ENCODE assay signal across 8 mouse cellular contexts in genomic region chr7:19093537-19094385, GRCm38 (mm10). TPM values are rescaled to one million over a fixed set of nuclear protein-coding genes. Genes with fewer than 3 reads are reported as not detected.
DNase-seq lines count a peak whose midpoint lies in the region; ATAC-seq and TF ChIP-seq lines count a peak whose summit lies in the region.

No protein-coding gene starts in this region.

- peak overlapping the region; percentile 53 for H3K9ac ChIP-seq in hindbrain, postnatal 0 days (replicated peaks; ENCODE audit: low read length)

- H3K36me3 ChIP-seq in hindbrain, postnatal 0 days (ENCODE audit: insufficient read depth, low read length) = peaks cover 10% of the 10 kb centered on the region
- H3K36me3 ChIP-seq in megakaryocyte, embryonic 14.5 days (replicated peaks; ENCODE audit: low read length) = peaks cover 21% of the 10 kb centered on the region

- DNase-seq in ZHBTc4 (ENCODE audit: low read depth, low spot score) = peak; percentile 99
- DNase-seq in gastrocnemius, adult 8-10 months (ENCODE audit: low spot score in 2 of 2) = peak; percentile 86 to 91
- peak; percentile 93 for DNase-seq in hindbrain, postnatal 0 days (ENCODE audit: low spot score)
- peak; percentile 59 to 76 for DNase-seq in left cerebral cortex, adult 9 months (ENCODE audit: low spot score in 2 of 2)
- peak; percentile 85 for DNase-seq in right cerebral cortex, postnatal 14 days
- DNase-seq in urinary bladder, postnatal 25 days (ENCODE audit: low spot score) = peak; percentile 93

- H3K4me2 ChIP-seq in hindbrain, postnatal 0 days (ENCODE audit: low read depth, low read length) = peak overlapping the region; percentile 94

- peaks cover 5% of the 10 kb centered on the region; the same call in 1 of the 2 replicates for H3K27me3 ChIP-seq in hindbrain, postnatal 0 days (ENCODE audit: insufficient read depth, low read length)
- peaks cover 50% of the 10 kb centered on the region for H3K27me3 ChIP-seq in megakaryocyte, embryonic 14.5 days (replicated peaks)

- no peak for TF ChIP-seq POLR2A in cortical plate, adult 2 months (IDR thresholded peaks at IDR 0.05; ENCODE audit: extremely low read depth, insufficient read depth, low read length)

- no peak for TF ChIP-seq CTCF in cortical plate, adult 2 months (IDR thresholded peaks at IDR 0.05; ENCODE audit: extremely low read depth, insufficient read depth, low read length)
- TF ChIP-seq CTCF in hindbrain, postnatal 0 days (IDR thresholded peaks at IDR 0.05; ENCODE audit: low read depth) = no peak; the same call in 1 of the 2 replicates

- H3K4me1 ChIP-seq in cortical plate, adult 2 months (ENCODE audit: control insufficient read depth, insufficient read depth, low read length) = no peaks in the 10 kb centered on the region
- 0 out of 2 replicates have a peak, but pooled peaks cover 4% of the 10 kb centered on the region for H3K4me1 ChIP-seq in hindbrain, postnatal 0 days (ENCODE audit: insufficient read depth, low read length)
- peaks cover 58% of the 10 kb centered on the region for H3K4me1 ChIP-seq in megakaryocyte, embryonic 14.5 days

- WGBS in hindbrain, postnatal 0 days = 2% methylated on average over 43 of the region's 45 CpGs

- ATAC-seq in hindbrain, postnatal 0 days = peak; percentile 82

- H3K9me3 ChIP-seq in hindbrain, postnatal 0 days (ENCODE audit: low read length) = no peaks in the 10 kb centered on the region
- no peaks in the 10 kb centered on the region for H3K9me3 ChIP-seq in megakaryocyte, embryonic 14.5 days

- H3K27ac ChIP-seq in cortical plate, adult 2 months (ENCODE audit: insufficient read depth, low read length) = peak overlapping the region; percentile 63; the same call in 1 of the 2 replicates
- peak overlapping the region; percentile 86 for H3K27ac ChIP-seq in hindbrain, postnatal 0 days

- H3K4me3 ChIP-seq in cortical plate, adult 2 months (ENCODE audit: insufficient read depth, low read length) = peak overlapping the region; percentile 34
- peak overlapping the region; percentile 49 for H3K4me3 ChIP-seq in hindbrain, postnatal 0 days (ENCODE audit: low read length)
- peak overlapping the region; percentile 93 for H3K4me3 ChIP-seq in megakaryocyte, embryonic 14.5 days (replicated peaks)

RNA-seq across cellular contexts. Expression of gene Six5, which starts 0.6 kb away (rescaled TPM):
- 4.7 and 5.0 TPM in 2 replicates for polyA plus RNA-seq in cortical plate, adult 2 months (2012; rRNA removed)
- 1 to 10 TPM; 1.5 to 2.0 (median 1.7) TPM for total RNA-seq in gastrocnemius, adult 8-10 months (2022)
- total RNA-seq in hindbrain, postnatal 0 days (2014; rRNA removed) = 10.3 and 12.1 TPM in 2 replicates
- polyA plus RNA-seq in hindbrain, postnatal 0 days (2015; fragmentation: Nextera tagmentation; extraction: Ambion mirVana) = 1.4 and 1.5 TPM in 2 replicates
- polyA plus RNA-seq in megakaryocyte, embryonic 14.5 days (2012; ENCODE audit: insufficient read depth, low replicate concordance) = 11.5 and 23.2 TPM in 2 replicates

RNA-seq across cellular contexts. Expression of gene Dmpk, which starts 10.1 kb away (rescaled TPM):
- polyA plus RNA-seq in cortical plate, adult 2 months (2012; rRNA removed) = 40.9 and 47.6 TPM in 2 replicates
- 100 to 1,000 TPM; 235 to 255 (median 240) TPM for total RNA-seq in gastrocnemius, adult 8-10 months (2022)
- 19.5 and 27.8 TPM in 2 replicates for total RNA-seq in hindbrain, postnatal 0 days (2014; rRNA removed)
- polyA plus RNA-seq in hindbrain, postnatal 0 days (2015; fragmentation: Nextera tagmentation; extraction: Ambion mirVana) = 4.8 and 5.6 TPM in 2 replicates
- 7.7 and 25.2 TPM in 2 replicates for polyA plus RNA-seq in megakaryocyte, embryonic 14.5 days (2012; ENCODE audit: insufficient read depth, low replicate concordance)

RNA-seq across cellular contexts. Expression of gene Dmwd, which starts 17.7 kb away (rescaled TPM):
- polyA plus RNA-seq in cortical plate, adult 2 months (2012; rRNA removed) = 171 and 178 TPM in 2 replicates
- total RNA-seq in gastrocnemius, adult 8-10 months (2022) = 10 to 100 TPM; 34.9 to 41.8 (median 39.9) TPM
- total RNA-seq in hindbrain, postnatal 0 days (2014; rRNA removed) = 145 and 151 TPM in 2 replicates
- polyA plus RNA-seq in hindbrain, postnatal 0 days (2015; fragmentation: Nextera tagmentation; extraction: Ambion mirVana) = 28.9 and 30.9 TPM in 2 replicates
- 13.4 and 30.3 TPM in 2 replicates for polyA plus RNA-seq in megakaryocyte, embryonic 14.5 days (2012; ENCODE audit: insufficient read depth, low replicate concordance)

RNA-seq across cellular contexts. Expression of gene Gm4969, which starts 24.4 kb away (rescaled TPM):
- polyA plus RNA-seq in cortical plate, adult 2 months (2012; rRNA removed) = 0.70 and 1.1 TPM in 2 replicates
- total RNA-seq in gastrocnemius, adult 8-10 months (2022) = not detected
- 4.6 and 6.3 TPM in 2 replicates for total RNA-seq in hindbrain, postnatal 0 days (2014; rRNA removed)
- polyA plus RNA-seq in hindbrain, postnatal 0 days (2015; fragmentation: Nextera tagmentation; extraction: Ambion mirVana) = 7.7 and 7.9 TPM in 2 replicates
- not detected in 2 replicates for polyA plus RNA-seq in megakaryocyte, embryonic 14.5 days (2012; ENCODE audit: insufficient read depth, low replicate concordance)

RNA-seq across cellular contexts. Expression of gene Fbxo46, which starts 25.9 kb away (rescaled TPM):
- polyA plus RNA-seq in cortical plate, adult 2 months (2012; rRNA removed) = 8.2 and 8.6 TPM in 2 replicates
- total RNA-seq in gastrocnemius, adult 8-10 months (2022) = 1 to 10 TPM; 2.2 to 2.9 (median 2.3) TPM
- 19.6 and 23.8 TPM in 2 replicates for total RNA-seq in hindbrain, postnatal 0 days (2014; rRNA removed)
- 7.7 and 9.0 TPM in 2 replicates for polyA plus RNA-seq in hindbrain, postnatal 0 days (2015; fragmentation: Nextera tagmentation; extraction: Ambion mirVana)
- 28.9 and 35.0 TPM in 2 replicates for polyA plus RNA-seq in megakaryocyte, embryonic 14.5 days (2012; ENCODE audit: insufficient read depth, low replicate concordance)

Comparison
In these comparisons a context has a peak if more than half of its experiments do, and no peak if none do; other contexts are left out.
1. Peak in every context shown above with its lines: DNase-seq, ATAC-seq, H3K4me3 ChIP-seq and H3K27ac ChIP-seq.
2. H3K4me3 ChIP-seq: peak in every context shown above with its lines; median percentile 93 in megakaryocyte, embryonic 14.5 days; 49 in hindbrain, postnatal 0 days; 34 in cortical plate, adult 2 months.